Mouse (Mus musculus) megakaryocyte, embryonic 14.5 days (primary cell): ENCODE measurements around the gene Hfe2. TPM values are rescaled to one million over a fixed set of nuclear protein-coding genes. Genes with fewer than 3 reads are reported as not detected.
"Not testable (repeated sequence)": the region's sequence is repeated elsewhere in the genome, so short reads cannot be mapped to it uniquely, and the experiment has no call there.

Experiments
- H3K27me3 ChIP-seq: replicated peaks from 2 replicates; pipeline ENCODE3; 2012; ENCODE audit warnings: inconsistent platforms
- H3K36me3 ChIP-seq: replicated peaks from 2 replicates; pipeline ENCODE3; 2012; ENCODE audit warnings: low read length, inconsistent platforms, mixed read lengths
- H3K4me1 ChIP-seq: 2 replicates; pipeline ENCODE4 v1.6.1; 2012; ENCODE audit warnings: inconsistent platforms
- H3K4me3 ChIP-seq: replicated peaks from 2 replicates; pipeline ENCODE3; 2012; ENCODE audit warnings: moderate library complexity, mild to moderate bottlenecking, inconsistent platforms
- H3K9me3 ChIP-seq: 2 replicates; pipeline ENCODE4 v1.6.1; 2012; ENCODE audit warnings: inconsistent platforms
- FLI1 ChIP-seq: IDR thresholded peaks from 2 replicates; pipeline ENCODE4 v1.6.1; 2012; ENCODE audit warnings: low read length, inconsistent platforms, mixed read lengths
- GATA1 ChIP-seq: IDR thresholded peaks from 3 replicates; pipeline ENCODE4 v1.6.1; 2012; ENCODE audit warnings: mixed read lengths, low read length, inconsistent platforms, borderline replicate concordance
- polyA plus RNA-seq: library from polyadenylated mRNA; stranded (reverse); fragments of >175 nt; gene quantifications from 2 replicates; pipeline ENCODE4 v1.2.3, GENCODE M21; 2012; ENCODE audit warnings: low replicate concordance; ENCODE audit not compliant: insufficient read depth

The Hfe2 gene
- polyA plus RNA-seq = 21.2 and 30.0 TPM in 2 replicates

GRCm38 (mm10) chr3:96524914-96525313 is at the start of gene Hfe2:
TSS of gene Hfe2 (plus strand) at chr3:96525172.
- H3K27me3 ChIP-seq = peaks cover 67% of the 10 kb centered on the region
- peaks cover 30% of the 10 kb centered on the region for H3K4me1 ChIP-seq
- TF ChIP-seq GATA1 (no peak), FLI1 (no peak)
- H3K4me3 ChIP-seq = peak within 1 kb of the TSS; percentile 78
- no peaks in the 10 kb centered on the region for H3K36me3 ChIP-seq
- 0 out of 2 replicates have a peak, but pooled peaks cover 5% of the 10 kb centered on the region for H3K9me3 ChIP-seq

DNA sequence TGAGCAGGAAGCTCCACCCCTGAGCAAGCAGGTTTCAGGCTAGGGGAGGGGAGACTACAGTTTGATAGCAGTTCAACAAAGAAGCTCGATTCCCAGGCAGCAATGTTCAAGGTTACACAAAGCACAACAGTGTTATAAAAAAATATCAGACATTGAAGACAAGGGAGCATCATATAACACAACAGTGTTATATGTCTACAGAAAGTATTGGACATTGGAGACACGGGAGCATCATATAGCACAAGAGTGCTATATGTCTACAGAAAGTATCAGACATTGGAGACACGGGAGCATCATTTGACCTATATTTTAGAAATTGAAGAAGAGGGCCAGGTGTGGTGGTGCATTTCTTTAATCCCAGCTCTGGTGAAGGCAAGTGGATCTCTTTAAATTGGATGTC is 47.9 kb upstream of the Hfe2 start:
- Histone ChIP-seq H3K27me3 (peaks cover 76% of the 10 kb centered on the region), H3K36me3 (no peaks in the 10 kb centered on the region), H3K4me3 (no peak overlapping the region), H3K4me1 (peaks cover 13% of the 10 kb centered on the region), H3K9me3 (peaks cover 16% of the 10 kb centered on the region)
- no peak for TF ChIP-seq FLI1
- no peak for TF ChIP-seq GATA1

DNA sequence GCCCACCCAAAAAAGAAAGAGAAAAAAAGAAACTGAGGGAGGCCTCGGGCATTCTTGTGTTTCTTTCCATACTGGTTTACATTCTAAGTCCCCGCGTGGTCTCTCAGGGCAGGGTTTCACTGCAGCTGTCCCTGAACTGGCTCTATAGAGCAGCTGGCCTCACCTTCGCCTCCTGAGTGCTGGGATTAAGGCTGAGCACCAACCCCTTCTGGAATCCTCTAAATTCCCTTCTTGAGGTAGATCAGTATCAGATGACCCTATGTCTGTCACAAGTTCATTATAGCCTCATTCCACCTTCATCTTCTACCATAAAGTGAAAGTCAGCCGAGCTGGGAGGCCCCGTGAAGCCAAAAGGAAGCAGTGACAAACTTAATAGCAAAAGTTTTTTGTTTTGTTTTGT is 47.4 kb upstream of the Hfe2 start:
- H3K27me3 ChIP-seq = peaks cover 74% of the 10 kb centered on the region

GRCm38 (mm10) chr3:96479249-96479648 is 45.7 kb upstream of the Hfe2 start:
- peaks cover 7% of the 10 kb centered on the region for H3K9me3 ChIP-seq
- H3K27me3 ChIP-seq = peaks cover 71% of the 10 kb centered on the region
- no peak overlapping the region for H3K4me3 ChIP-seq
- no peak for TF ChIP-seq GATA1
- no peak for TF ChIP-seq FLI1
- peaks cover 13% of the 10 kb centered on the region for H3K4me1 ChIP-seq
- no peaks in the 10 kb centered on the region for H3K36me3 ChIP-seq

More for the DNA sequence above, 47.4 kb upstream of the Hfe2 start:
- Histone ChIP-seq H3K36me3 (no peaks in the 10 kb centered on the region), H3K9me3 (peaks cover 11% of the 10 kb centered on the region), H3K4me3 (no peak overlapping the region), H3K4me1 (peaks cover 13% of the 10 kb centered on the region)
- TF ChIP-seq FLI1 (no peak), GATA1 (no peak)

DNA sequence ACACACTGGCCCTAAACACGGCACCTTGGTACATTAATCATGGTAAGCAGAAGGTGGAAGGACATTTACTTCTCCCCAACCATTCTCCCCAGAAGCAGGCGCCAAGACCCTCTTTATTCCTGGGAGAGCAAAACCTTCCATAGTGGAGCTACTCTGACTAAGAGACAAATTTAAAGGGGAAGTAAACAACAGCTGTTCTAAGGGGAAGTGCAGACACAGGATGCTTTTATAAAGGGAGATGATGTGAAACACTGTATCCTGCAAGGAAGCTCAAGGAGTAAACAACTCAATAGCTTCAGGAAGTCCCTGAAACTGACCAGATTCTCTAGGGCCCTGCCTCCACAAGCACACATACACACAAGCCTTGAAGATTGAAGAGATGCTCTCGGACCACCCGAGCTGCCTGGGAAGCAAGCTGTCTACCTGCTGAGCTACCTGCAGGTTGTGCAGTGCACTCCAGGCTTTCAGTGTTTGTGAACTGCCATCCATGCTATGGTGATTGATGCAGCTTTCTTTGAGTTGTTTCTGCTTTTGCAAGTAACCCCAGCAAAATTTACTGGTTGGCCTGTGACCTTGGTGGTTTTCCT is 44.2 kb upstream of the Hfe2 start:
- TF ChIP-seq GATA1 = no peak
- Histone ChIP-seq H3K9me3 (peaks cover 7% of the 10 kb centered on the region), H3K27me3 (peaks cover 67% of the 10 kb centered on the region), H3K4me3 (no peak overlapping the region), H3K4me1 (peaks cover 8% of the 10 kb centered on the region), H3K36me3 (no peaks in the 10 kb centered on the region)

GRCm38 (mm10) chr3:96481856-96482255 is 43.1 kb upstream of the Hfe2 start:
- Histone ChIP-seq H3K27me3 (peaks cover 59% of the 10 kb centered on the region), H3K4me1 (peaks cover 8% of the 10 kb centered on the region), H3K36me3 (no peaks in the 10 kb centered on the region), H3K9me3 (peaks cover 7% of the 10 kb centered on the region), H3K4me3 (no peak overlapping the region)
- no peak for TF ChIP-seq FLI1
- no peak for TF ChIP-seq GATA1

- TF ChIP-seq GATA1 = no peak
- no peak for TF ChIP-seq FLI1
- peaks cover 7% of the 10 kb centered on the region for H3K9me3 ChIP-seq
- H3K4me1 ChIP-seq = peaks cover 13% of the 10 kb centered on the region
- H3K27me3 ChIP-seq = peaks cover 54% of the 10 kb centered on the region
- H3K36me3 ChIP-seq = no peaks in the 10 kb centered on the region
- H3K4me3 ChIP-seq = no peak overlapping the region
Observed at GRCm38 (mm10) chr3:96482451-96482850, 42.5 kb upstream of the Hfe2 start.

- H3K9me3 ChIP-seq, H3K4me3 ChIP-seq, H3K36me3 ChIP-seq: not testable (repeated sequence)
- Histone ChIP-seq H3K27me3 (peaks cover 49% of the 10 kb centered on the region), H3K4me1 (peaks cover 18% of the 10 kb centered on the region)
Observed at GRCm38 (mm10) chr3:96483044-96483443, 41.9 kb upstream of the Hfe2 start.

DNA sequence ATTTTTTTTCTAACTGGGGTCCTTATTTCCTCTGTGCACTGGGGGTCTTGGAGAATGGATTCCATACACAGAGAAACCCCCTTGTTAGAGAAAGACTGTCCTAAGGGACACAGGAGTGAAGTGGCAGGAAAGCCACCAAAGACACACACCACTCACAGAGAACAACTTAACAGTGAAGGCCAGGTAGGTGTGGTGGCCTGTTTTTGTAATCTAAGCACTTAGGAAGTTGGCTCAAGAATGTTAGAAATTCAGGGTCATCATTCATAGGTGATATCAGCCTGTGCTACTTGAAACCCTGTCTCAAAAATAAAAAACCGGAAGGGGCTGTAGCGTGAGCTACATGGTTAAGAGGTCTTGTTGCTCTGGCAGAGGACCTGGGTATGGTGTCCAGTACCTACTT is 41.0 kb upstream of the Hfe2 start:
- Histone ChIP-seq H3K27me3 (peaks cover 44% of the 10 kb centered on the region), H3K9me3 (peaks cover 7% of the 10 kb centered on the region), H3K4me3 (no peak overlapping the region), H3K36me3 (no peaks in the 10 kb centered on the region), H3K4me1 (peaks cover 18% of the 10 kb centered on the region)
- TF ChIP-seq FLI1 = no peak
- no peak for TF ChIP-seq GATA1

- H3K4me1 ChIP-seq = peaks cover 18% of the 10 kb centered on the region
- H3K9me3 ChIP-seq = peaks cover 7% of the 10 kb centered on the region
- no peak overlapping the region for H3K4me3 ChIP-seq
- no peaks in the 10 kb centered on the region for H3K36me3 ChIP-seq
- TF ChIP-seq GATA1 (no peak), FLI1 (no peak)
- peaks cover 37% of the 10 kb centered on the region for H3K27me3 ChIP-seq
Observed at GRCm38 (mm10) chr3:96484921-96485320, 40.1 kb upstream of the Hfe2 start.

- no peak for TF ChIP-seq GATA1
- no peak for TF ChIP-seq FLI1
Observed at GRCm38 (mm10) chr3:96485361-96485760, 39.6 kb upstream of the Hfe2 start.

DNA sequence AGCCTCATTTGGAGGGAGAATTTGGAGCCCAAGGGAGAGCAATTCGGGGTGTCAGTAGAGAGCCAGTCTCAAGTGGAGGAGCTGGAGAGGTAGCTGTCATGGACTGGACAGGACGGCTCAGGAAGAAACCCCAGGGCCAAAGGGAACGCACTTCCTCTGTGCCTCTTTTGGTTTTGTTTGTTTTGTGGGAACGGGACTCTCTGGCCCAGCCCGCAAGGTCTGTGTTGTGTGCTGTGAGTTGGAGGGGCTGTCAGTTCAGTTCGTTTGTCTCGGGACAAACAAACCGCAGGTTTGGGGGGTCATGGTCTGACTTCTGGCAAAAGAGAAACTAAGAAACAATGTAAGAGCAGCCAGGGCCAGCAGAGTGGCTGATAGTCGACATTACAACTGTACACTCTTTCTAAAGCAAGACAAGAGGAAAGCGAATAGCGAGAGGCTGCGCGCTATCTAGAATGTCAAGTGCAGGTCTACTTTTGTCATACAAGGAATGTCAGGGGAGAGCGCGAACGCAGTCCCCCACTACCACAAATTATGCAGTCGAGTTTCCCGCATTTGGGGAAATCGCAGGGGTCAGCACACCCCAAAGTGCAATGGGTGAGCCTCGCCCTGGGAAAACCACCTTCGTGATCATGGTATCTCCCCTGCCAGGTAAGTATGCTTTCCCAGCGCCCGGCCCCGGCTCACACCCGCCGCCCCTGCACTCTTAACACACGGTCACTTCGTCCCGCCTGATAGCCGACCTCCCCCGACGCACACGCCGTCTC is 38.7 kb upstream of the Hfe2 start:
- not testable (repeated sequence) for H3K9me3 ChIP-seq, H3K36me3 ChIP-seq
- Histone ChIP-seq H3K4me1 (peaks cover 14% of the 10 kb centered on the region), H3K4me3 (peak overlapping the region; percentile 81), H3K27me3 (peaks cover 31% of the 10 kb centered on the region)

More at GRCm38 (mm10) chr3:96485361-96485760, 39.6 kb upstream of the Hfe2 start:
- Histone ChIP-seq H3K4me3 (no peak overlapping the region), H3K27me3 (peaks cover 37% of the 10 kb centered on the region), H3K9me3 (peaks cover 7% of the 10 kb centered on the region), H3K4me1 (peaks cover 18% of the 10 kb centered on the region), H3K36me3 (no peaks in the 10 kb centered on the region)

DNA sequence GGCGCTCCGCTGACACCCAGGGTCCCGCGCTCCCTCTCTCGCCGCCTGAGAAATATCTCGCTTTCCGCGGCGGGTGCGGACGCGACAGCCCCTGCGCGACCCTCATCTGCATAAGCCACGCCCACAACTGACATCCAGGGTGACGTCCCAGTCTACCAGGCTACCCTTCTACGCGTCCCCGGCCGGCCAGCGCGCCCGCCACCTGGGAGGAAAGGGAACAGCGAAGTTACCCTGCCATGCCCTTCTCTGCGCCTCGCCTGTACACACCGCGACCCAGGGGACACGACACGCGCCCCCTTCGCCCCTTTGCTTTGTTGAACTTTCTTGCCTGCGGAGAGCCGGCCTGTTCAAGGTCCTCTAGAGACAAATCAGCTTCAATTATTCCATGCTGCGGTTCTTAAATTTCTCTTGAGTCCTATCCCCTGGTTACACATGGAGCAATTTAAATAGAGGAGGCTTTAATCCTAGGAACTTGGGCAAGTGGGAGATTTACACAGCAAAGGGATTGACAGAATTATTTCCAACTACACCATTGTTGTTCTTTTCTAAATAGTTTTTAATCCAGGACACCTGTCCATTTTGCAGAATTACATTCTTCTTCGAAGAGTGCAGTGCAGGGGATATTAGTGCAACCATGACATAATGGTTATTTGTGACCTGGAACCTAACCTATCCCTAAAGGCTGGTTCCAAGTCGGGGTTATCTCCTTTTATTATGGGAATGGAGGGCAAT is 38.0 kb upstream of the Hfe2 start:
- not testable (repeated sequence) for H3K9me3 ChIP-seq, H3K36me3 ChIP-seq
- Histone ChIP-seq H3K4me1 (peaks cover 14% of the 10 kb centered on the region; the same call in 1 of the 2 replicates), H3K4me3 (peak overlapping the region; percentile 84), H3K27me3 (peaks cover 24% of the 10 kb centered on the region)
